Mouse (Mus musculus) forebrain, postnatal 0 days (tissue): ENCODE data around the gene Trim24. TPM values are rescaled to one million over a fixed set of nuclear protein-coding genes. Genes with fewer than 3 reads are reported as not detected.
"Not testable (repeated sequence)": the region's sequence is repeated elsewhere in the genome, so short reads cannot be mapped to it uniquely, and the experiment has no call there.

Experiments used
- ATAC-seq: fragments of 200-750 bp; cut with Nextera tagmentation; 2 replicates; pipeline ENCODE4 v1.8.0; 2017; ENCODE audit warnings: mild to moderate bottlenecking, moderate library complexity
- DNase-seq: peaks from one replicate; pipeline ENCODE4 v3.0.0-alpha.2; 2015
- H3K27ac ChIP-seq: fragments of 300-500 bp; sonication (generic); 2 replicates; pipeline ENCODE4 v1.5.1; 2014; ENCODE audit warnings: low read depth, mild to moderate bottlenecking, antibody characterized with exemption, low read length, moderate library complexity, mixed read lengths
- H3K27me3 ChIP-seq: fragments of 300-500 bp; sonication (generic); 2 replicates; pipeline ENCODE4 v1.6.1; 2014; ENCODE audit warnings: mild to moderate bottlenecking, low read length, mixed read lengths; ENCODE audit not compliant: insufficient read depth
- H3K36me3 ChIP-seq: fragments of 300-500 bp; sonication (generic); 2 replicates; pipeline ENCODE4 v1.6.1; 2014; ENCODE audit warnings: mild to moderate bottlenecking, moderate library complexity; ENCODE audit not compliant: insufficient read depth
- H3K4me1 ChIP-seq: fragments of 300-500 bp; sonication (generic); 2 replicates; pipeline ENCODE4 v1.6.1; 2014; ENCODE audit warnings: antibody characterized with exemption; ENCODE audit not compliant: insufficient read depth
- H3K4me2 ChIP-seq: fragments of 300-500 bp; sonication (generic); 2 replicates; pipeline ENCODE4 v1.6.1; 2014; ENCODE audit warnings: low read depth, mild to moderate bottlenecking, moderate library complexity
- H3K4me3 ChIP-seq: fragments of 300-500 bp; sonication (generic); 2 replicates; pipeline ENCODE4 v1.5.1; 2014; ENCODE audit warnings: low read depth, low read length, mixed read lengths
- H3K9ac ChIP-seq: fragments of 300-500 bp; sonication (generic); 2 replicates; pipeline ENCODE4 v1.6.1; 2014; ENCODE audit warnings: mild to moderate bottlenecking
- H3K9me3 ChIP-seq: fragments of 300-500 bp; sonication (generic); 2 replicates; pipeline ENCODE4 v1.6.1; 2016; ENCODE audit warnings: low read length
- CTCF ChIP-seq: sonication (generic); IDR thresholded peaks from 2 replicates; pipeline ENCODE4 v1.5.1; 2016; ENCODE audit warnings: antibody characterized with exemption, control low read depth, low read depth
- WGBS: fragments of 180-500 bp; shearing (Covaris S2); extraction: QIAGEN DNeasy Blood & Tissue Kit; methylation state at CpG from one replicate; pipeline ENCODE4 v1.1.7; 2014; 5-methylcytosine and 5-hydroxymethylcytosine counted together
- polyA plus RNA-seq: library from polyadenylated mRNA; unstranded; fragments of >200 nt; fragmentation: Nextera tagmentation; extraction: Ambion mirVana; gene quantifications from 2 replicates; pipeline ENCODE4 v1.2.1, GENCODE M21; 2015
- total RNA-seq: library from RNA; depleted of rRNA; stranded (reverse); fragments of >200 nt; gene quantifications from 2 replicates; pipeline ENCODE4 v1.2.3, GENCODE M21; 2014

Trim24 gene
- total and polyA plus RNA-seq, 2 experiments from 2014 or later = 13.0 to 70.5 TPM

DNA sequence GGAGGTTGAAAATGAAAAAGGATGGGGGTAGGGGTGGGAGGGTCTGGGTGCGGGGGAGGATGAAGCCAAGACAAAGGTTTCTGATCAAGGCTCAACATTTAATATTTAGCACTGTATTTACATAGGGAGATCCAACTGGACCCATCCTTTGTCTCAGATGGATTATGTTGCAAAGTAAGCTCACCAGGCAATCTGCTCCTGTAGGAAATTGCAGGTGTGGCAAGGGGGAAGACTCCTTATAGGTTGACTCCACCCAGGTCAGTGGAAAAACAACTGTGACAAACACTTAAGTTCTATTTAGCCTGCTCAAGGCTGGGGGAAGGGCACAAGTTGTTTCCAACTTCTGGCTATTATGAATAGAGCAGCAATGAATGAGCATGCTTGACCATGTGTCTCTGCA lies 36.9 kb upstream of the Trim24 start:
- TF ChIP-seq CTCF = no peak
- H3K27ac ChIP-seq = no peak overlapping the region
- H3K4me3 ChIP-seq = no peak overlapping the region
- ATAC-seq (no peak), DNase-seq (no peak)
- H3K9me3 ChIP-seq = no peaks in the 10 kb centered on the region
- WGBS = 93% methylated on average over 1 of the region's 1 CpGs
- H3K4me2 ChIP-seq = no peak overlapping the region
- no peaks in the 10 kb centered on the region for H3K27me3 ChIP-seq
- no peaks in the 10 kb centered on the region for H3K36me3 ChIP-seq
- no peaks in the 10 kb centered on the region for H3K4me1 ChIP-seq
- no peak overlapping the region for H3K9ac ChIP-seq

DNA sequence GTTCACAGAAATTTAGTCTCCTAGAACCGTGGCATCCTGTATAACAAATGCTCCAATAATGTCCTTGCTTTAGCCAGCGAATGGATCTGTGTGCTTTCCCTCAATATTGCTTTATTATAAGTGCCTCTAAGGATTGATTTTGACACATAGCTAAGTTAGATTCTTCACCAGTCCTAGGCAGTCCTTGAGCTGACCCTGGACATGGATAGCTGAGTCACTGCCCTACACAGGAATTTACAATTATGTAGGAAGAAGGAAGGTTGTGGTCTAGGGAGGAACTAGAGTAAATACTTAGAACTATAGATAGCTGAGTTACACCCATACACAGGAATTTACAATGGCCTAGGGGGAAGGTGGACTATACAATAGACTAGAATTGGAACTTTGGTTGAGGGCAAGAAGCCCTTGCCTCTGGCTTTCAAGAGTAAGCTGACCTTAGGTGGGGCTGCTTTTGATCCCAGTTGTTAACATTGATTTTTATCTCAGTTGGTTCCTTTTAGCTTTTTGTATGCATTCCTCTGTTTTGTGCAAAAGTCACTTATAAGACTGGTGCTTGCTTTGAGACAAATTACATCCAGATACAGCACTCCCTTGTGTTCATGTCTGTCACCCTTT lies 33.6 kb upstream of the Trim24 start:
- not testable (repeated sequence) for H3K36me3 ChIP-seq, H3K9me3 ChIP-seq, H3K4me3 ChIP-seq, H3K9ac ChIP-seq, ATAC-seq, H3K27ac ChIP-seq, H3K4me2 ChIP-seq, H3K4me1 ChIP-seq, H3K27me3 ChIP-seq, DNase-seq
- 88% methylated on average over 2 of the region's 2 CpGs for WGBS

DNA sequence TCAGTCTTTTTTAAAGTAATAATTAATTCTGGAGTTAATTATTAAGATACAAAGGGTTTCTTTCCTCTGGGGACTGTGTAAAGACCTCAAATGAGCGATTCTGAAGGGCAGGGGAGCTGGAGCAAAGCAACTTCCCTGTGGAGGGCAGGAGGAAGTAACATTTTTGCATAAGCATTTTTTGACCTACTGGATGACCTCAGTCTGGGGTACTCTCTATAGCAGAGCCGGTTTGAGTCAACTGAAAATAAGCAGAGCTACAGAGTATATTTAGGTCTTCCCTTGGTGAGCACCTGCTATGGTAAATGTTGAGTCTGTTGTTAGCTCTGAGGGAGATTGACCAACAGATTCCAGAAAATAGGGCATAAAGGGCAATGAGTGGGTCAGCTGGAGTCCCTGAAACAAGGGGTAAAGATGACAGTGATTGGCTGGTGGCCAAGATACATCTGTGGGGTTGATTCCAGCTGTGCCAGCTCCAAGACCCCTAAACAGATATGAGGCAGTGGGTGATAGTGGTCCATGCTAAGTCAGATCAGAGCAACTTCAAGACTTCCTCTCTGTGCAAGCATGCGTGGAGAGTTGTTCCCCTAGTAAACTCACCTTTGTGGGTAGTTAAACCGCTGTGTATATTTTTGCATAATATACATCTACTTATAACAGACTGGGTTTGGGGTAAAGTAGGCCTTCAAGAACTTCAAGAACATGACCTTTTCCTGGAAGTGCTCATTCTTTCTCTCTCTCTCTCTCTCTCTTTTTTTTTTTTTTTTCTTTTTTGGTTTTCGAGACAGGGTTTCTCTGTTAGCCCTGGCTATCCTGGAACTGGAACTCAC lies 27.6 kb upstream of the Trim24 start:
- 82% methylated on average over 5 of the region's 5 CpGs for WGBS
- no peaks in the 10 kb centered on the region for H3K4me1 ChIP-seq
- H3K27ac ChIP-seq = no peak overlapping the region
- H3K9me3 ChIP-seq = no peaks in the 10 kb centered on the region
- ATAC-seq = no peak
- no peak overlapping the region for H3K4me2 ChIP-seq
- DNase-seq = no peak
- H3K36me3 ChIP-seq = no peaks in the 10 kb centered on the region
- H3K27me3 ChIP-seq = no peaks in the 10 kb centered on the region
- H3K9ac ChIP-seq = no peak overlapping the region
- H3K4me3 ChIP-seq = no peak overlapping the region
- no peak for TF ChIP-seq CTCF

DNA sequence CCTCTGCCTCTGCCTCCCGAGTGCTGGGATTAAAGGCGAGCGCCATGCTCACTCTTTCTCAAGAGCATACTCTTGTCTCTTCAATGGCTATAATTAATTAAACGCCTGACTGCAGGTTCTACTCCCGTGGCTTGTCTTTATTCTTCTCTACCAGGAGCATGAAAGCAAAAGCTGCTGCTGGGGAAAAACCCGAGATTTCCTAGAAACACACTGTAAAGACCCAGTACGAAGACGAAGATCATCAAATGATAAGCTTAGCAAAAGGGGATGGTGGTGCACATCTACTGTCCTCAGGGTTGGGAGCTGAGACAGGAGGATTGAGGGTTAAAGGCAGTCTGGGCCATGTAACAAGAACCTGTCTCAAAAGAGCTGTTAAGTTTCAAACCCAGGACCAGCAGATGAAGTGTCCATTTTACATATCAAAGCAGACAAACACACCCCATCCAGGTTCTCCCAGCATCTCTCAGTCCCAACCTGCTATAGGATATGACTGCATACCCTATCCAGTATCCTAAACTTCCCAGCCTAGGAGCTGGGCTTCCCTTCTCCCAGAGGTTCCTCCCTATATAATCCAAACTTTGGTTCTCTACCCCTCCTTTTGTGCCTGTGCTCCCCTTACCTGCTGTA lies 26.9 kb upstream of the Trim24 start:
- Histone ChIP-seq H3K9me3 (no peaks in the 10 kb centered on the region), H3K9ac (no peak overlapping the region), H3K4me1 (no peaks in the 10 kb centered on the region), H3K27ac (no peak overlapping the region), H3K27me3 (no peaks in the 10 kb centered on the region), H3K4me2 (no peak overlapping the region), H3K36me3 (no peaks in the 10 kb centered on the region), H3K4me3 (no peak overlapping the region)
- no peak for DNase-seq
- no peak for ATAC-seq
- WGBS = 92% methylated on average over 8 of the region's 8 CpGs
- no peak for TF ChIP-seq CTCF

DNA sequence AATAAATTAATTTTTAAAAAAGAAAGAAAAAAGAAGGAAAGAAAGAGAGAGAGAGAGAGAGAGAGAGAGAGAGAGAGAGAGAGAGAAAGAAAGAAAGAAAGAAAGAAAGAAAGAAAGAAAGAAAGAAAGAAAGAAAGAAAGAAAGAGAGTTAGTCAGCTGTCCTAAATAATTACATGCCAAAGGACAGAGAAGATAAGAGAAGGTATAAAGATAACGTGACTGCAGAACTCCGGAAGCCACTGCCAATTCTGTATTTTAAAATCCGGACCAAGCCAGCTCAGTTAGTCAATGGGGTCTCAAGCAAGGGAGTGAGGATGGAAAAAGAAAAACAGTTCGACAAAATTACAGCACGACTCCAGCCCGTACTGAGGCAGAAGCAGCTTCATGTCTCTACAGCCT lies 25.7 kb upstream of the Trim24 start:
- H3K9ac ChIP-seq, ATAC-seq, H3K4me1 ChIP-seq, H3K36me3 ChIP-seq, H3K4me2 ChIP-seq, H3K4me3 ChIP-seq, H3K27ac ChIP-seq, H3K9me3 ChIP-seq, DNase-seq, H3K27me3 ChIP-seq: not testable (repeated sequence)
- WGBS = 88% methylated on average over 6 of the region's 6 CpGs

DNA sequence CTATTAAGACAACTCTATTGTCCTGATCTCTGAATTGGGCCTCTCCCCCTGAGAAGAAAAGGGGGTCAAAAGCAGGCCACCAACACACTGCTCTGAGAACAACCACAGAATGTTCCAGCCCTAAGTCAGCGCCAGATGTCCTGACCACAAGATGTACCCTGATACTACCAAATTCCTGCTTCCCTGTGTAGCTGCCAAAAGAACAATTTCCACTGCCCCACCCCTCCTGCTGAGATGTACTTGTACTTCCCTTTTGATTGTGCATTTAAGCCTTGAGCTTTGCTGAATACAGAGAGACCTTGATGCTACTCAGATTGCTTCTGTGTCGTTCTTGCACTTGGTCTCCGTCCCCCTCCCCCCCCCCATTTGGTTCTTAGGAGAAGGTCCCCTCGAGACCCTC lies 23.1 kb upstream of the Trim24 start:
- WGBS = 79% methylated on average over 4 of the region's 4 CpGs

DNA sequence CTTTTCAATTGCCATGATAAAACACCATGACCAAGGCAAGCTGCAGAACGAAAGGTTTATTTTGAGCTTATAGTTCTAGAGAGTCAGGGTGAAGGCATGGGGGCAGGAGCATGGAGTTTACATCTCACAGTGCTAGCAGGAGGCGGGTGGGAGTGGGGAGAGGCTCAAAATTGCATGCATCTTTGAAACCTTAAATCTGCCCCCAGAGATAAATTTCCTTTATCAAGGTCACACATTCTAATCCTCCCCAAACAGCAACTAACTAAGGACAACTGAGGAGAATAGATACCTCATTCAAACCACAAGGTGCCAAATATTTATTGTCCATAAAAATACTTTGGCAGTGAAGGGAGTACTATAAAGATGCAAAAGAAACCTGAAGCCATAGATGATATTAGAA lies 19.3 kb upstream of the Trim24 start:
- no peak for ATAC-seq

More for the DNA sequence above, 23.1 kb upstream of the Trim24 start:
- not testable (repeated sequence) for DNase-seq, H3K27me3 ChIP-seq, H3K4me3 ChIP-seq, H3K27ac ChIP-seq, H3K4me2 ChIP-seq, H3K9ac ChIP-seq, H3K4me1 ChIP-seq, H3K9me3 ChIP-seq, ATAC-seq, H3K36me3 ChIP-seq

More for the DNA sequence above, 19.3 kb upstream of the Trim24 start:
- Histone ChIP-seq H3K9me3 (no peaks in the 10 kb centered on the region), H3K9ac (no peak overlapping the region), H3K36me3 (no peaks in the 10 kb centered on the region), H3K27me3 (no peaks in the 10 kb centered on the region), H3K4me2 (no peak overlapping the region), H3K4me1 (no peaks in the 10 kb centered on the region), H3K27ac (no peak overlapping the region), H3K4me3 (no peak overlapping the region)
- 88% methylated on average over 2 of the region's 2 CpGs for WGBS
- no peak for DNase-seq
- no peak for TF ChIP-seq CTCF
